Mouse (Mus musculus): Measurements from ENCODE around the gene Cdkl4. TPM values are rescaled to one million over a fixed set of nuclear protein-coding genes. Genes with fewer than 3 reads are reported as not detected.

Gene Cdkl4
- total RNA-seq, 2 experiments from 2014 or later = 0.28 TPM; not detected in 1

DNA sequence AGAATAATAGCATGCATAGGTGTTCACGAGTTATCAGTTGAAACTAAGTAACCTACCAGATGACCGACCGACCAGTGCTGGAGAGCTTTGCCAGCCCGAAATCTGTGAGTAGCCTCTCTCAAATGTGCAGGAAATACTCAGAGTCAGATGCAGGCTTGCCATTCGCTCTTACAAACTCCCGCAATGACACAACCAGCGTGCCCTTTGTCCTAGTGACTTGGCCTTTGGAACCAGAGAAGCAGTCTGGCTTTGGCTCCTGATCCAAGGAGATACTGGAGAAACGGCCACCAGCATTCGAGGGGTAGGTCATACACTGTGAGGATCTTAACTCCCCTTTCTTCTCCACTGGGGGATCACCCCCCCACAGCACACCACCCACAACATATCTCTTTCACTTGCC is 61.7 kb downstream of the Cdkl4 start:
- no peak for DNase-seq

DNA sequence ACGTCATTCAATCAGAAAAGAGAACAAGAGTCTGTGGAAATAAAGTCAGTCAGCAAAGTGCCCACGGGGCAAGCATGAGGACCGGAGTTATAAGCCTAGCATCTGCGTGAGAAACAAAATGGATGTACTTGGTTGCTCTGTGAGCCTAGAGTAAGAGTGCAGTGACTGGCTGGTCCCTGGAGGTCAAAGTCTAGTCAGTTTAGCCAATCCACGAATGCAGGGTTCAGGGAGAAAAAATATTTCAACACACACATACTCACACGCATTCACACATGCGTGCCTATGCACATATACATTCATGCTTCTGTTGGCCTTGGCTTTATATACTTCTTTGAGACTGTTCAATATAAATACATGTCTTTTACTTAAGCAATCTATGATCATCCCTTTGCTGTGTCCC is 62.1 kb downstream of the Cdkl4 start:
- no peak for DNase-seq

DNA sequence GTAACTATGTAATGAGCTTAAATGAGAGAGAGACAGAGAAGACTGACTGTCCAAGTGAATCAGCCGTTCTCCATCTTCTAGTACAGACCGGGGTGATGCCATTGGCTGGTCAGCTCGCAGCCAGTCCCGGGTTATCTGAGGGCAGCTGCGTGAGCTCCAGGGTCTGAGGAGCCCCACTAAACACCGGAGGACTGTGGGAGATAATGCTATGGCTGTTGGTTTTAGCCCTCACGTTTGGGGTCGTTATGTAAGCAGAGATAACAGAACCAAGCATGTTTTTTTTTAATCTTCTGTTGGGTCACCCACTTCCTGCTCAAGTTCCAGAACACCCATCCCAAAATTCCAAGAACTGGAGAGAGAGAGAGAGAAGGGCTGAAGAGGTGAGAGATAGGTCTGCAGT is 63.8 kb downstream of the Cdkl4 start:
- no peak for DNase-seq

GRCm38 (mm10) chr17:80510459-80510855 is 67.2 kb downstream of the Cdkl4 start:
- DNase-seq = no peak

- no peak for DNase-seq
Observed at GRCm38 (mm10) chr17:80509494-80510458, 67.8 kb downstream of the Cdkl4 start.

- DNase-seq = no peak
Observed at GRCm38 (mm10) chr17:80505766-80506165, 71.8 kb downstream of the Cdkl4 start.

- DNase-seq = no peak
Observed at GRCm38 (mm10) chr17:80505342-80505741, 72.3 kb downstream of the Cdkl4 start.

DNA sequence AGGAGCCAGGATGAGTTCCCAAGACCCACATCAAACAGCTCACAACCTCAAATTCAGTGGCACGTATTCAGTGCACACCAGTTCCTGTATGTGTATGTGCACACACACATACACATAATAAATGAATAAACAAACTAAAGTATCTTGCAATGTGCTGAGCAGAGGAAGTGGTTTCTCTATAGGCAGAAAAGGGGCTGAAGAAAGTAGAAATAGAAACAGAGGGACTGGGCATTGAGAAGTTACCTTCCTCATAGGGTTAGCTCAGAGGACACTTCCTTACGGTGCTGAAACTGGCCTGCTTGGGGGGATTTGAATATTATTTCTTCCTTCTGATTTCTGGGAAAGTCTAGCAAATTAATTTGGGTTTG is 75.8 kb downstream of the Cdkl4 start:
- no peak for DNase-seq

DNA sequence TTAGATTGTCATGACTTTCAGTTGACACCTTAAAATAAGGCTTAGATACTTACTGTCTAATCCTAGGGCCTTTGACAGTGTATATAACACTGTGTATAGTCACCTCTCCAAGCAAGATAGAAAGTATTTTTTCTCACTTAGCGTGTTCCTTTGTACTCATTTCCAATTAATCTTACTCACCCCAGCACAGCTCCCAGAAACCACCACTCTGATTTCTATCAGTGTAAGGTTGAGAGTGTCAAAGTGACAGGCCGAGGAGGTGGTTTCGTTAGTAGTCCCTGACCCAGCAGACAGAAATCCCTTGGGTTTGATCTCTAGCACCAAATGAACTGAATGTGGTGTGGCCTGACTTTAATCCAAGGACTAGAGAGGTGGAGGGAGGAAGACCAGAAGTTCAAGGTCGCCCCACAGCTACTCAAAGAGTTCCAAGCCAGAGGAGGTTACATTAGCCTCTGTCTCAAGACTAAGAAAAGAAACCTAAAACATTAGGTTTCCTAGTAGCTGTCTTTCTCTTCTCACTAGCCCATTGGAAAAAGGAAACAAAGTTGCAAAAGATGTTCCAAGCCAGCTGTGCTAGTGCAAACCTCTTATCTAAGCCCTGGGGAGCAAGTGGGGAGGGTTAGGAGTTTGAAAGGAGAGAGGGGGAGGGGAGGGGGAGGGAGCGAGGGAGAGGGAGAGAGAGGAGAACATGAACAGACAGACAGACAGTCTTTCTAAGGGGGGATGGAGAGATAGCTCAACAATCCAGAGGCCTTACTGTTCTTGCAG is 76.4 kb downstream of the Cdkl4 start:
- DNase-seq = no peak

DNA sequence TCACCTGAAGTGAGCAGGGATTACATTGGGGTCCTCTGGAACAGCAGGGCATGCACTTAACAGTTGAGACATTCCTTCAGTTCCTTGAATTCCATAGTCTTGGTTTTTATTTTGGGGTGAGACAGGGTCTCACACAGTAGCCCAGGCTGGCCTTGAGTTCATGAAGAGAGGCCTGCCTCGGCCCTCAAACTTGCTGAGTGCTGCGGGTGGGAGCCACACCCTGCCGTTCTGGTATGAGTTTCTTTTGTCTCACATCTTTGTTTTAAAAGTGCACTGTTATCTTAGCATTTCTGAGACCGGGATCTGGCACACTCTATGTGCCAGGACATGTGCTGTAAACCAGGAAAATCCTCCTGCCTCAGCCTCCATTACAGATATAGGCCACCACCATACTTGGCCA is 77.6 kb downstream of the Cdkl4 start:
- no peak for DNase-seq

GRCm38 (mm10) chr17:80498600-80499268 is 78.9 kb downstream of the Cdkl4 start:
- no peak for DNase-seq

DNA sequence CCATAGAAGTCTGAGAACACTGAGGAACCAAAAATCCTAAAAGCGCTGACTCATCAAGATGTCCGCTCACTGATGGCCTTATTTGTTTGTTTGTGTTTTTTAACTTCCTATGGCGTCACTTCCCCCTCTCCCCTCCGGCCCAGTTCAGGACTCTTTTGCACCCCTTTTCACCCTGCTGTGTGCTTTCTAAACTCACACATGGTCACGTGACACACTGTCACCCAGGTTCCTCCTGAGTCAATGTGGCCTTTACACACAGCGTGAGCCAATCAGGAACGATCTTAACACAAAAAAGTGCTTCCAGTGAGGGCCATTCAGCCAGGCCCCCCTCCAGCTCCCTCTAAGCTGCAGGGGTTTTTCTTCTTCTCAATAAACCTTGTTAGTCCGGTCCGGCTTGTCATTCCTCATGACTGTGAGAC is 80.4 kb downstream of the Cdkl4 start:
- DNase-seq = no peak

- DNase-seq = no peak
Observed at GRCm38 (mm10) chr17:80496607-80497170, 80.9 kb downstream of the Cdkl4 start.

DNA sequence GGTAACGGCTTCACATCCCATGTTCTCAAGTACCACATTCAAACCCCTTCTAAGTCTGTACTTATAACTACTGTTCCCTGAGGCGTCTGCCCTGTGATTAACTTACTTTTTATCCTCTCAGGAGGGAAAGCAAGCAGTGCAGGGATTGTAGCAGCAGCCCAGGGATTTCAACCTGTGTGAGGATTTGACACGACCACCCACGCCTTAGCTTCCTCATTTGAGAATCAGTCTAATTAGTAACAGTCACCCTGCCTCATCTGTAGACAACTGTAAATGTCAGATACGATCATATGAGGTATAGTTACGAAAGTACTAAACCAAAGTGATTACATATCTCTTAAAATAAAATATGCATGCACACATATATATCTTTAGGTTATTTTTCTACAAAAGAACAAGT is 81.4 kb downstream of the Cdkl4 start:
- DNase-seq = no peak

GRCm38 (mm10) chr17:80493891-80494290 is 83.7 kb downstream of the Cdkl4 start:
- DNase-seq = no peak

DNA sequence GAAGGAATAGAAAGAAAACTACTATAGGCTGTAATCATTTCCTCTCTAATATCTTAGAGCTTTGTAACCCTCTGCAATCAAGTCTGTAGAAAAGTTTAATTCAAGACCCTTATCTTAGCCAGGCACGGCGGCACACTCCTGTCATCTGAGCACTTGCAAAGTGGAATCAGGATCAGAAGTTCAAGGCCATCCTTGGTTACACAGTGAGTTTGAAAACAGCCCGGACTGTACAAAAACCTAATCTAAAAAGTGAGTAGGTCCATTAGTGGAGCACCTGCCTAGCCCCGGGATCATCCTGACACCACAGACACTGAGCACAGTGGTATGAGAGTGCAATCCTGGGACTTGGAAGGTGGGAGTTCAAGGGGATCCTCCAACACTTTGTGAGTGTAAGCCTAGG is 84.8 kb downstream of the Cdkl4 start:
- DNase-seq = no peak

DNA sequence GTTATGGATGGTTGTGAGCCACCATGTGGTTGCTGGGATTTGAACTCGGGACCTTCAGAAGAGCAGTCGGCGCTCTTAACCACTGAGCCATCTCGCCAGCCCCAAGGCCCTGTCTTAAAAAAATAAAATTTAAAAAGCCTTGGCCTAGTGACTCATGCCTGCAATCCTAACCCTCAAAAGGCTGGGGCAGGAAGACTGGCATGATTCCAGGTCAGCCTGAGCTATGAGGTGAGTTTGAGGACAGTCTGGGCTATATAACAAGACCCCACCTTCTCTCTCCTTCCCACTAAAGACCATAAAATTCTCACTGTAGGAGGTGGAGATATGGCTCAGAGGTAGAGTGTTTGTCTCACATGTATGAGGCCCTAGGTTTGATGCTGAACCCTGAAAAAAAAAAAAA is 85.3 kb downstream of the Cdkl4 start:
- DNase-seq = no peak

GRCm38 (mm10) chr17:80490166-80490565 is 87.4 kb downstream of the Cdkl4 start:
- DNase-seq = no peak

DNA sequence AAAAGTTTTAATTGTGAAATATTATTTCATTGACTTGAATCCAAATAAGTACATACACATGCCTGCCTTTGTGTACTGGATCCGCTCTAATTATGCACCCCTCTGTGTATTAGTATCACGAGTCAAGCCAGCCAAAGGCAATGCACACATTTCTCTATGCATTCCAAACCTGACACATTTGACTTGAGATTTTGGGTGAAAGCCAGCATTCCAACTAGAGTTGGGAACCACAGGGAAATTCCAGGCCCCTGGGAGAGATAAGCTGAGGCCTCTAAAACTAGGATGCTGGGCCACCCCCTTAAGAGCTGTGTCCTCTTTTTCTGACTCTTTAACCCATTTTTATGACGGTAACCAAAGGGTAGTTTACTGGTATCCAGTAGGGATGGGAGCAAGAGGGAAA is 88.7 kb downstream of the Cdkl4 start:
- DNase-seq = no peak

DNA sequence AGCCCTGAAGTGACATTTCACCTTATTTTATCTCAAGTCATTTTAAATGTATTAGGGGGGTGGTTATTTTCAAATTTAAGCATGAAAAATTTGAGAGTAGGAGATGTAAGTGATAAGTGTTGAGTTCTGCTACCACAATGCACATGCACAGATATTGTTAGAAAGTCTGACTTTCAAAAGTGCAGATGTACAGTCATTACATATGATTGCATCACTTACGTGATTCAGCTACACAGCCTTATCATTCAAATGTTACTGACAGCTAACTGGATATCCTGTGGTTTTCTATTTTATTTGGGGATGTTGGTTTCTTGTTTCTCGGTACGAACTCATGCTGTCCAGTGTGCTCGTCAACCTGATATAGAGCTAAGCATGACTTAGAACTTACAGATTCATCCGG is 92.5 kb downstream of the Cdkl4 start:
- no peak for DNase-seq

DNA sequence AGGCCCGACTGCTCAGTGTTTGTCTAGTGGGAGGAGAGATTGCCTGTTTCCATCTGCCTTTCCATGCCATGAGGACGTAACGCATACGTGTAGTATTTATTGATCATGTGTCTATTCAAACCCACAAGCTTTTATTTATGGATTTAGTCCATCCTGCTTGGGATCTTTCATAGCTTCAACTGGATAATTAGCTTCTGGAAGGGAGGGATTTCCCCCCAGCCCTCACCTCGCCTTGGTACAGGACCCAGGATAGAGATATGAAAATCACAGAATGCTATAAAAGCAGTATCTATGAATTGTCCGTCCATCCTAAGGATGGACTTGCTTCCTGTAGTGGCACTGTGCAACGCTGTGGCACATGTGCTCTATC is 96.8 kb downstream of the Cdkl4 start:
- DNase-seq = no peak

DNA sequence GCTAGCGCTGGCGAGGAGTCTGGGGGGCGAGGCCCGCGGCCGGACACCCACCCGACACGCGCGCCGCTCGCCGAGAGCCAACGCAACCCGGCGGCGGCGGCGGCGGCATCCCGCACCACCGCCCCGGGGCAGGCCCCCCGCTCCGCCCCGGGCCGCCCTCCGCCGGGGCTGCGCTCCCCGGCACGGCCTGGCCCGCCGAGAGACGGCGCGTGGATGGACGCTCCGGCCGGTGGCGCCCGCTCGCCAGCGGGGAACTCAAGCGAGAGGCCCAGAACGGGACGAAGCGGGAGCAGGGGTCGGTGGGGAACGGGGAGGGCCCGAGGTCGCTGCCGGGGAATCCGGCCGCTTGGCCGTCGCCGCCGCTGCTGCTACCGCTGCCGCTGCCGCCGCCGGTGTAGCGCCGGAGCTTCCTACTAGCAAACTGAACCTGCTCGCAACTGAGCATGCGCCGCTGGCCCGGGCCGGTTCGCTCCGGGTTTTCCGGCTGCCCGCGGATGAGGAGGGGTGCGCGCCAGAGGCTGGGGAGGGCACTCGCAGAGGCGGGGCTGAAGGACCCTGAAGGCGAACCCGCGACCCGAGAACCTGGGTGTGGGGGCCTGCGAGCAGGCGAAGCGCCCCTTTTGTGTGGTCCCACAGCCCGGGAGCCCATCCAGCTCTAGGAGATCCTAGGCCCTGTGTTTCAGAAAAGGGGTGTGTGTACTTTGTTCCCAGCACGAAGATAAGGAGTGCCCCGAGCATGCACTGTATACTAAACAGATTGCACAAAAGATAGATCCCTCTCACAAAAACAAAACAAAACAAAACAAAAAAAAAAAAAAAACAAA is 97.4 kb downstream of the Cdkl4 start, which contains the start of gene Sos1:
Gene Sos1 (minus strand): TSS at position 423 of the 824 bp plus-strand sequence.
- DNase-seq = peak; percentile 97 to 98

Measured in heart, adult 18-20 months (tissue).